Mouse (Mus musculus): ENCODE results near the gene Atp8b4. TPM values are rescaled to one million over a fixed set of nuclear protein-coding genes. Genes with fewer than 3 reads are reported as not detected.
A peak's percentile ranks its signal among the peaks of the same experiment; 100 is the strongest.

Atp8b4 gene
- polyA plus RNA-seq, 1 experiment, result 31.7 TPM

GRCm38 (mm10) chr2:126522056-126522455 is 21.6 kb upstream of the Atp8b4 start:
- Histone ChIP-seq H3K4me1 (ENCODE audit: control insufficient read depth, insufficient read depth, low read length) (peaks cover 8% of the 10 kb centered on the region), H3K27ac (ENCODE audit: insufficient read depth, low read depth, low read length) (no peak overlapping the region), H3K4me3 (ENCODE audit: insufficient read depth, low read length) (no peak overlapping the region)
- TF ChIP-seq POLR2A (IDR thresholded peaks at IDR 0.05; ENCODE audit: borderline replicate concordance, low read depth, low read length) (no peak), CTCF (IDR thresholded peaks at IDR 0.05; ENCODE audit: low read depth, low read length) (no peak)

- TF ChIP-seq POLR2A (IDR thresholded peaks at IDR 0.05; ENCODE audit: borderline replicate concordance, low read depth, low read length) (no peak), CTCF (IDR thresholded peaks at IDR 0.05; ENCODE audit: low read depth, low read length) (no peak)
- no peak overlapping the region for H3K27ac ChIP-seq (ENCODE audit: insufficient read depth, low read depth, low read length)
- H3K4me1 ChIP-seq (ENCODE audit: control insufficient read depth, insufficient read depth, low read length), result peaks cover 8% of the 10 kb centered on the region
- no peak overlapping the region for H3K4me3 ChIP-seq (ENCODE audit: insufficient read depth, low read length)
Measured at GRCm38 (mm10) chr2:126521471-126521870, 21.0 kb upstream of the Atp8b4 start.

- Histone ChIP-seq H3K4me1 (ENCODE audit: control insufficient read depth, insufficient read depth, low read length) (peaks cover 8% of the 10 kb centered on the region), H3K27ac (ENCODE audit: insufficient read depth, low read depth, low read length) (no peak overlapping the region), H3K4me3 (ENCODE audit: insufficient read depth, low read length) (no peak overlapping the region)
- TF ChIP-seq CTCF (IDR thresholded peaks at IDR 0.05; ENCODE audit: low read depth, low read length) (no peak), POLR2A (IDR thresholded peaks at IDR 0.05; ENCODE audit: borderline replicate concordance, low read depth, low read length) (no peak)
Measured at GRCm38 (mm10) chr2:126520828-126521227, 20.4 kb upstream of the Atp8b4 start.

DNA sequence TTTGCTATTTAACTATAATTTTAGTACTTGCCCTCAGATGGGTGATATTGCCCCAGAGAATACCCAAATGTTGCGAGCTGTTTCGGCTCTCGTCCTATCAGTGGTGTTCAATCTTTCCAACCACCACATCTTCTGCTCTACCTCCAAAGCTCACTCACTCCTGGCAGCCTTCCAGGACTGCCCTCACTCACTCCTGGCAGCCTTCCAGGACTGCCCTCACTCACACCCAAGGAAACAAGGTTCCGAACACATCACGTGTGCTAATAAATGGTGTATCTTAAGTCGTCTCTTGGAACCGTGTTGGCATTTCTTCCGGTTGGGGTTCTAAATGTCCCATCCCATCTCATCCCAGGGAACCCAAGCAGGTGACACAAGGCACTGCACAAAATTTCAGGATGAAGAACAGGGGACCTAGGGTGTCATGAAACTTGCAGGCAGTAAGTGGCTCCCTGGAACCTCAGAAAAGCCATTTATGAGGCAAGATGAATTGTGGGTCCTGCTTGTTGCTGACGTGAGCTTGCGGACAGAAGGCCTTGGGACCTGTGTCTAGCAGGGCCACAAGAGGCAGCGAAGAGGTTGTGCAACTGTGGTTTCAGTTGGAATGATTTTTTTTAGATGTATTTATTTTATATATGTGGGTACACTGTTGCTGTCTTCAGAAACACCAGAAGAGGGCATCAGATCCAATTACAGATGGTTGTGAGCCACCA is 19.6 kb upstream of the Atp8b4 start:
- TF ChIP-seq POLR2A (IDR thresholded peaks at IDR 0.05; ENCODE audit: borderline replicate concordance, low read depth, low read length), result no peak
- no peak for TF ChIP-seq CTCF (IDR thresholded peaks at IDR 0.05; ENCODE audit: low read depth, low read length)
- Histone ChIP-seq H3K27ac (ENCODE audit: insufficient read depth, low read depth, low read length) (no peak overlapping the region), H3K4me3 (ENCODE audit: insufficient read depth, low read length) (no peak overlapping the region), H3K4me1 (ENCODE audit: control insufficient read depth, insufficient read depth, low read length) (peaks cover 14% of the 10 kb centered on the region)

DNA sequence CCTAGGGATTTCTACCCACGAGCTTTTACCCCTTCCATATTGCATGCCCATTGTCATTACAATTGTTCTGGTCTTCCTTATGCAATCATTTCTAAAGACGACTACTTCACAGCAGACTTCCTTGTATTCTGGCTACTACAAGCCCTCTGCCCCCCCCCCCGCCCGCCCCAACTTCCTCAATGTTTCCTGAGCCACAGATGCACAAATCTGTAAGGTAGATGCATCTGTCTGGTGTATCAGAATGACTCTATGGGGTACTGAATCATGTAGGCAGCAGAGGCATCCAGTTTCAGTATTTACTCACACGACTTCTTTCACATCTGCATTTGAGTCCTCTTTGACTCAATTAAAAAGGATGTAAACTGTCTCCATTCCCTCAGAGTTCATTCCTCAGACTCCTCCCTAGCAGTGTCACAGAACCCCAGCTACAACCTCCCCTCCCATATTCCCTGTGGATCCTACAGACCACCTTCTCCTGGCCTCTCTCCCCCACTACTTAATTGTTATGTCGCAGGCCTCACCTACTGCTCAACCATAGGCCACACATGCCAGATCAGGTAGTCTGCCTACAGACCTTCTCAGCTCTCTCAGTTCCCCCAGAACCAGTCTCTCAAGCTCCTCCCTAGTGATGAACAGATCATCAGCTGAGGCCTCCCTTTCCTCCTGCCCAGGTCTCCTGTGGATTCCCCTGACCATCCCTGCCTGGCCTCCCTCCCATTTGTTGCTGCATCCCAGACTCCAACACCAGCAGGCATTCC is 14.8 kb upstream of the Atp8b4 start:
- Histone ChIP-seq H3K4me1 (ENCODE audit: control insufficient read depth, insufficient read depth, low read length) (peaks cover 13% of the 10 kb centered on the region), H3K27ac (ENCODE audit: insufficient read depth, low read depth, low read length) (no peak overlapping the region)
- TF ChIP-seq CTCF (IDR thresholded peaks at IDR 0.05; ENCODE audit: low read depth, low read length), result no peak
- no peak for TF ChIP-seq POLR2A (IDR thresholded peaks at IDR 0.05; ENCODE audit: borderline replicate concordance, low read depth, low read length)

DNA sequence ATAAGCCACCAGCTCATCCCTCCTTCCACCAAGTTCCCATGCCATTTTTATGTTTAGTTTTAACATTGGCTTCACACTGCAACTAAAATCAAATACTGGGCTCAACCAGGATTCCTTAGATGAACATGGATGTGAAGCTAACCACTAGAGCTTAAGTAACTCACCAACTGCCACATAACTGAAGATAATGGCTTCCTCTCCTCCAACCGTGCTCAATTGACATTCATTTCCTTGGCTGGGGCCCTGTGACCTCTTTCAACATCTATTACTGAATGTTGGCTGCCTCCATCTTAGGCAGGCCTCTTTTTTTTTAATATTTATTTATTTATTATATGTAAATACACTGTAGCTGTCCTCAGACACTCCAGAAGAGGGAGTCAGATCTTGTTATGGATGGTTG is 7.8 kb upstream of the Atp8b4 start:
- no peak overlapping the region for H3K27ac ChIP-seq (ENCODE audit: insufficient read depth, low read depth, low read length)
- H3K4me1 ChIP-seq (ENCODE audit: control insufficient read depth, insufficient read depth, low read length), result peaks cover 2% of the 10 kb centered on the region; the same call in 1 of the 2 replicates
- TF ChIP-seq POLR2A (IDR thresholded peaks at IDR 0.05; ENCODE audit: borderline replicate concordance, low read depth, low read length), result no peak
- TF ChIP-seq CTCF (IDR thresholded peaks at IDR 0.05; ENCODE audit: low read depth, low read length), result no peak
- no peak overlapping the region for H3K4me3 ChIP-seq (ENCODE audit: insufficient read depth, low read length)

More for the DNA sequence above, 14.8 kb upstream of the Atp8b4 start:
- no peak overlapping the region for H3K4me3 ChIP-seq (ENCODE audit: insufficient read depth, low read length)

GRCm38 (mm10) chr2:126507477-126507876 is 7.0 kb upstream of the Atp8b4 start:
- peaks cover 2% of the 10 kb centered on the region; the same call in 1 of the 2 replicates for H3K4me1 ChIP-seq (ENCODE audit: control insufficient read depth, insufficient read depth, low read length)
- TF ChIP-seq POLR2A (IDR thresholded peaks at IDR 0.05; ENCODE audit: borderline replicate concordance, low read depth, low read length) (no peak), CTCF (IDR thresholded peaks at IDR 0.05; ENCODE audit: low read depth, low read length) (no peak)
- H3K27ac ChIP-seq (ENCODE audit: insufficient read depth, low read depth, low read length), result no peak overlapping the region
- H3K4me3 ChIP-seq (ENCODE audit: insufficient read depth, low read length), result no peak overlapping the region

- H3K4me3 ChIP-seq (ENCODE audit: insufficient read depth, low read length), result no peak overlapping the region
- TF ChIP-seq POLR2A (IDR thresholded peaks at IDR 0.05; ENCODE audit: borderline replicate concordance, low read depth, low read length) (no peak), CTCF (IDR thresholded peaks at IDR 0.05; ENCODE audit: low read depth, low read length) (no peak)
- no peak overlapping the region for H3K27ac ChIP-seq (ENCODE audit: insufficient read depth, low read depth, low read length)
- peaks cover 19% of the 10 kb centered on the region for H3K4me1 ChIP-seq (ENCODE audit: control insufficient read depth, insufficient read depth, low read length)
Measured at GRCm38 (mm10) chr2:126505156-126505555, 4.7 kb upstream of the Atp8b4 start.

- peak overlapping the region; percentile 75 for H3K4me3 ChIP-seq (ENCODE audit: insufficient read depth, low read length)
- TF ChIP-seq POLR2A (IDR thresholded peaks at IDR 0.05; ENCODE audit: borderline replicate concordance, low read depth, low read length) (no peak), CTCF (IDR thresholded peaks at IDR 0.05; ENCODE audit: low read depth, low read length) (no peak)
- H3K4me1 ChIP-seq (ENCODE audit: control insufficient read depth, insufficient read depth, low read length), result peaks cover 54% of the 10 kb centered on the region
- H3K27ac ChIP-seq (ENCODE audit: insufficient read depth, low read depth, low read length), result peak overlapping the region; percentile 73
Measured at GRCm38 (mm10) chr2:126499730-126500129, 744 bp downstream of the Atp8b4 start.

Data from bone marrow macrophage, adult 2 months (primary cell).